Mouse (Mus musculus): ENCODE measurements around the gene Ppp3ca. TPM values are rescaled to one million over a fixed set of nuclear protein-coding genes. Genes with fewer than 3 reads are reported as not detected.

Gene Ppp3ca
- total and polyA plus RNA-seq, 3 experiments = 63.4 to 143 (median 130) TPM

DNA sequence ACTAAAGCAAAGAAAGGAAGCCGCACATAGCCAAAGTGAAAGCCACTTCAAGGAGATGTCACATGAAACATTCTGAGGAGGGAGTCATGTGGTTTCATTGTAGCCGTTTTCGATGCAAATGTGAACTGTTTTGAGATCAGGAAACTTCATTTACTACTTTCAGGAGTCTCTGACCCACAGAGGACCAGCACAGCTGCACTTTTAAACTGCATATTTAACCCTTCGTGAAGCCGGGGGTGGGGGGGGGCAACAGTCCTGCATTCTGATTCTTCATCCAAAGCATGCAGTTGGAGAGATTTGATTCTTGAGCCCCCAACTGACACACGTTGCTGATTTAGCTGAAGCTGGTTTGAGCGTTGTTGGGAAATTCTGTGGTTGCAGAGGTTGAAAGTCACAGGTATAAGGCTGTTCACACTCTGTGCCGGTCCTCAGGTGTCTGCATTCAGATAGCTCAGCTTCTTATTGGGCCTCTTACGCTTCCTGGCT, 18.2 kb downstream of the Ppp3ca start (continued):
- TF ChIP-seq E2F4 (IDR thresholded peaks at IDR 0.05; ENCODE audit: insufficient replicate concordance, low read depth, low read length) (peak; percentile 57; the same call in 1 of the 2 replicates), RCOR1 (conservative IDR thresholded peaks at IDR 0.05; ENCODE audit: low read depth, low read length) (peak; percentile 100), ZNF384 (IDR thresholded peaks at IDR 0.05; ENCODE audit: low read depth, low read length) (peak; percentile 76), RAD21 (IDR thresholded peaks at IDR 0.05; ENCODE audit: low read depth, low read length) (no peak; the same call in none of the 2 replicates), CHD1 (IDR thresholded peaks at IDR 0.05; ENCODE audit: low read depth, low read length) (peak; percentile 96; the same call in 1 of the 2 replicates), ZKSCAN1 (IDR thresholded peaks at IDR 0.05; ENCODE audit: borderline replicate concordance, low read depth, low read length) (no peak; the same call in 1 of the 2 replicates), KAT2A (IDR thresholded peaks at IDR 0.05; ENCODE audit: insufficient replicate concordance, low read length) (0 out of 2 replicates have a peak, but pooled peaks have one; percentile 69), USF1 (IDR thresholded peaks at IDR 0.05; ENCODE audit: low read depth, low read length) (peak; percentile 75)

DNA sequence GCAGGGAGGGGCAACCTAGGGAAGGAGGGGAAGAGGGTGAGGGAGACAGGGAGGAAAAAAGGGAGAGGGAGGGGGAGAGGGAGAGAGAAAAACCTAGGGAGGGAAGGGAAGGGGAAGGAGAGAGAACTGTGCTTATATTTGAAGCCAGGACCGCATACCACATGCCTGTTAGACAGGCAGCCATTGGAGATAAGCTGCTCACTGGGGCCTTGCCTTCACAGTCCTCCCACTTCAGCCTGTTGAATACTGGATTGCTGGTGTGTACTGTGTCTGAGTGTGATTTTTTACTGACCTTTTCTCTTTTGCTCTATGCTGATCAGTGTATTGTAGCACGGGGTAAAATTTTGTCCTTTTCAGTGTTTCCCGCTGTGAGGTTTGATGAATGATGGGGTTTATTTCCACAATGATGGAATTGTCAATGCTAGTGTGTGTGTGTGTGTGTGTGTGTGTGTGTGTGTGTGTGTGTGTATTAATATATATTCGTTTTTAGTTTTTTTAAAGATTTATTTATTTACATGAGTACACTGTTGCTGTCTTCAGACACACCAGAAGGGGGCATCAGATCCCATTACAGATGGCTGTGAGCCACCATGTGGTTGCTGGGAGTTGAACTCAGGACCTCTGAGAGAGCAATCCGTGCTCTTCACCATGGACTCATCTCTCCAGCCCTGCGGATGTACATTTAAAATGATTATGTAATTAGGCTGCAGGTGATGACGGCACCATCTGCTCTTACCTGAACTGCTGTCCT, 20.0 kb downstream of the Ppp3ca start:
- in situ Hi-C loops (cut with MboI; ENCODE audit: low pct_ligation_motif_present, low pct_unique_long_range_greater_than_20kb, low sequenced_read_pairs) = no loop called here
- Histone ChIP-seq H3K4me2 (ENCODE audit: insufficient read depth, low read depth, poor library complexity, severe bottlenecking) (no peak overlapping the region), H3K4me3 (replicated peaks in 1 of 3; ENCODE audit: low read depth in 2 of 3, low read length in 2 of 3, poor library complexity in 1 of 3) (no peak overlapping the region), H3K9ac (ENCODE audit: insufficient read depth, low read depth) (no peak overlapping the region), H3K9me3 (replicated peaks; ENCODE audit: low read length) (no peaks in the 10 kb centered on the region), H3K79me2 (replicated peaks; ENCODE audit: control insufficient read depth, extremely low read depth, insufficient read depth, poor library complexity, severe bottlenecking) (peaks cover 65% of the 10 kb centered on the region), H3K27ac (ENCODE audit: insufficient read depth, low read depth) (peak overlapping the region; percentile 21), H3K36me3 (replicated peaks in 1 of 2; ENCODE audit: control insufficient read depth in 1 of 2, insufficient read depth in 1 of 2, low read length in 1 of 2) (peaks cover 0 to 33% of the 10 kb centered on the region in 2 experiments), H3K4me1 (ENCODE audit: control insufficient read depth in 1 of 2, insufficient read depth in 2 of 2) (peaks cover 26 to 86% of the 10 kb centered on the region in 2 experiments), H3K27me3 (replicated peaks) (no peaks in the 10 kb centered on the region)
- DNase-seq (ENCODE audit: extremely low read depth) = no peak
- TF ChIP-seq ETS1 (conservative IDR thresholded peaks at IDR 0.05; ENCODE audit: low read depth, low read length) (no peak), MXI1 (IDR thresholded peaks at IDR 0.05; ENCODE audit: low read depth, low read length) (no peak), MYC (IDR thresholded peaks at IDR 0.05; ENCODE audit: low read depth, low read length) (no peak), CTCF (conservative IDR thresholded peaks at IDR 0.05 in 1 of 2, IDR thresholded peaks at IDR 0.05 in 1 of 2; ENCODE audit: low read depth in 2 of 2, low read length in 2 of 2) (peak in 1 of 2 experiments; percentile 55; a peak in 3 of 4 replicates), NRF1 (IDR thresholded peaks at IDR 0.05; ENCODE audit: low read depth, low read length) (no peak), E2F4 (IDR thresholded peaks at IDR 0.05; ENCODE audit: insufficient replicate concordance, low read depth, low read length) (no peak), RAD21 (IDR thresholded peaks at IDR 0.05; ENCODE audit: low read depth, low read length) (peak; percentile 2; the same call in 1 of the 2 replicates)
- dilution Hi-C loops (cut with MboI; ENCODE audit: extremely low pct_ligation_motif_present, extremely low pct_unique_long_range_greater_than_20kb, low sequenced_read_pairs) = no loop called here

DNA sequence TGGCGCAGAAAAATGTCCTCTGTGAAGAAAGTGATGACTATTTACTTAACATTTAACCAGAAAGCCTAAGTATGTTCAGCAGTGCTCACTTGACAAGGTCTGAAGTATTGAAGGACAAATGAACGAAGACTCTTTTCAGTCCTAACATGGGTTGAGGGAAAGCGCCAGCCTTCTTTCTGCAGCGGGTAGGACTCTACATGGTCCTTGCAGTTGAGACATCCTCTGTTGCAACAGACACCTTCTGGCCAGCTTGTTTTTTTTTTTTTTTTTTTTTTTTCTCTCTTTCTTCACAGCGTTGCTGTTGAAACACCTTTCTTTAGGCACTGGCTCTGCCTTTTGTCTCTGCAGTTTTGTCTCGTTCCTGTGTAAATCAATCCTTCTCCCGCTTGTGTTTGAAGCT, 22.1 kb downstream of the Ppp3ca start:
- no peak overlapping the region for H3K4me3 ChIP-seq (replicated peaks in 1 of 3; ENCODE audit: low read depth in 2 of 3, low read length in 2 of 3, poor library complexity in 1 of 3)
- dilution Hi-C loops (cut with MboI; ENCODE audit: extremely low pct_ligation_motif_present, extremely low pct_unique_long_range_greater_than_20kb, low sequenced_read_pairs) (no loop called here), in situ Hi-C loops (cut with MboI; ENCODE audit: low pct_ligation_motif_present, low pct_unique_long_range_greater_than_20kb, low sequenced_read_pairs) (no loop called here)
- no peaks in the 10 kb centered on the region for H3K27me3 ChIP-seq (replicated peaks)
- H3K9ac ChIP-seq (ENCODE audit: insufficient read depth, low read depth) = no peak overlapping the region
- no peaks in the 10 kb centered on the region for H3K9me3 ChIP-seq (replicated peaks; ENCODE audit: low read length)
- DNase-seq (ENCODE audit: extremely low read depth) = no peak
- TF ChIP-seq EP300 (IDR thresholded peaks at IDR 0.05; ENCODE audit: low read length) = no peak
- TF ChIP-seq SMC3 (IDR thresholded peaks at IDR 0.05; ENCODE audit: low read depth, low read length) = no peak
- peak; percentile 63 for TF ChIP-seq ZNF384 (IDR thresholded peaks at IDR 0.05; ENCODE audit: low read depth, low read length)
- no peak overlapping the region for H3K4me2 ChIP-seq (ENCODE audit: insufficient read depth, low read depth, poor library complexity, severe bottlenecking)
- peaks cover 18 to 77% of the 10 kb centered on the region in 2 experiments for H3K4me1 ChIP-seq (ENCODE audit: control insufficient read depth in 1 of 2, insufficient read depth in 2 of 2)
- H3K27ac ChIP-seq (ENCODE audit: insufficient read depth, low read depth) = no peak overlapping the region
- peaks cover 50% of the 10 kb centered on the region for H3K79me2 ChIP-seq (replicated peaks; ENCODE audit: control insufficient read depth, extremely low read depth, insufficient read depth, poor library complexity, severe bottlenecking)
- peaks cover 0 to 38% of the 10 kb centered on the region in 2 experiments for H3K36me3 ChIP-seq (replicated peaks in 1 of 2; ENCODE audit: control insufficient read depth in 1 of 2, insufficient read depth in 1 of 2, low read length in 1 of 2)

Measured in CH12.LX (cell line).